Mouse (Mus musculus) liver, embryonic 15.5 days (tissue): Measurements from ENCODE around the gene Myrf. TPM values are rescaled to one million over a fixed set of nuclear protein-coding genes. Genes with fewer than 3 reads are reported as not detected.

Experiments
- ATAC-seq: fragments of 200-750 bp; cut with Nextera tagmentation; 2 replicates; pipeline ENCODE4 v1.8.0; 2017; ENCODE audit warnings: moderate number of reproducible peaks, mild to moderate bottlenecking, moderate library complexity; ENCODE audit not compliant: insufficient read depth
- H3K27ac ChIP-seq: fragments of 300-500 bp; sonication (generic); replicated peaks from 2 replicates; pipeline ENCODE4 v1.5.1; 2015; ENCODE audit warnings: mild to moderate bottlenecking, inconsistent platforms
- H3K27me3 ChIP-seq: fragments of 300-500 bp; sonication (generic); 2 replicates; pipeline ENCODE4 v1.6.1; 2015; ENCODE audit warnings: mild to moderate bottlenecking, inconsistent platforms
- H3K36me3 ChIP-seq: fragments of 300-500 bp; sonication (generic); replicated peaks from 2 replicates; pipeline ENCODE4 v1.6.1; 2015; ENCODE audit warnings: moderate library complexity, mild to moderate bottlenecking, inconsistent platforms
- H3K4me1 ChIP-seq: fragments of 300-500 bp; sonication (generic); replicated peaks from 2 replicates; pipeline ENCODE4 v1.6.1; 2015; ENCODE audit warnings: inconsistent platforms
- H3K4me2 ChIP-seq: fragments of 300-500 bp; sonication (generic); 2 replicates; pipeline ENCODE4 v1.6.1; 2015; ENCODE audit warnings: moderate library complexity, mild to moderate bottlenecking, inconsistent platforms
- H3K4me3 ChIP-seq: fragments of 300-500 bp; sonication (generic); replicated peaks from 2 replicates; pipeline ENCODE4 v1.5.1; 2015; ENCODE audit warnings: mild to moderate bottlenecking, inconsistent platforms
- H3K9ac ChIP-seq: fragments of 300-500 bp; sonication (generic); 2 replicates; pipeline ENCODE4 v1.6.1; 2015; ENCODE audit warnings: moderate library complexity, mild to moderate bottlenecking, inconsistent platforms
- H3K9me3 ChIP-seq: fragments of 300-500 bp; sonication (generic); replicated peaks from 2 replicates; pipeline ENCODE4 v1.6.1; 2016; ENCODE audit warnings: inconsistent platforms
- WGBS: fragments of 180-500 bp; shearing (Covaris S2); methylation state at CpG from one replicate; pipeline ENCODE4 v1.1.7; 2015; ENCODE audit warnings: mixed read lengths; ENCODE audit not compliant: insufficient replicate concordance; 5-methylcytosine and 5-hydroxymethylcytosine counted together
- polyA plus RNA-seq: library from polyadenylated mRNA; unstranded; fragments of >200 nt; fragmentation: Nextera tagmentation; extraction: Ambion mirVana; gene quantifications from 2 replicates; pipeline ENCODE4 v1.2.1, GENCODE M21; 2015

Gene Myrf
- polyA plus RNA-seq, 1 experiment from 2014 or later, result 2.6 TPM

GRCm38 (mm10) chr19:10247165-10247564 is 6.6 kb upstream of the Myrf start:
- H3K9me3 ChIP-seq, result no peaks in the 10 kb centered on the region
- no peak overlapping the region for H3K4me2 ChIP-seq
- no peaks in the 10 kb centered on the region for H3K4me1 ChIP-seq
- no peaks in the 10 kb centered on the region for H3K36me3 ChIP-seq
- 0 out of 2 replicates have a peak, but pooled peaks cover 6% of the 10 kb centered on the region for H3K27me3 ChIP-seq
- H3K4me3 ChIP-seq, result no peak overlapping the region
- H3K27ac ChIP-seq, result no peak overlapping the region
- no peak overlapping the region for H3K9ac ChIP-seq
- WGBS, result 16% methylated on average over 6 of the region's 6 CpGs
- no peak for ATAC-seq

GRCm38 (mm10) chr19:10244183-10244582 is 3.6 kb upstream of the Myrf start:
- WGBS, result 12% methylated on average over 3 of the region's 3 CpGs
- Histone ChIP-seq H3K4me2 (no peak overlapping the region), H3K27ac (no peak overlapping the region), H3K4me3 (no peak overlapping the region), H3K9me3 (no peaks in the 10 kb centered on the region), H3K27me3 (peaks cover 26% of the 10 kb centered on the region), H3K9ac (no peak overlapping the region), H3K4me1 (peaks cover 18% of the 10 kb centered on the region), H3K36me3 (no peaks in the 10 kb centered on the region)
- ATAC-seq, result no peak

- Histone ChIP-seq H3K27ac (no peak overlapping the region), H3K4me1 (peaks cover 28% of the 10 kb centered on the region), H3K27me3 (peaks cover 26% of the 10 kb centered on the region), H3K4me3 (no peak overlapping the region), H3K4me2 (no peak overlapping the region), H3K36me3 (no peaks in the 10 kb centered on the region), H3K9ac (no peak overlapping the region), H3K9me3 (no peaks in the 10 kb centered on the region)
- ATAC-seq, result no peak
- WGBS, result 22% methylated on average over 8 of the region's 8 CpGs
Measured at GRCm38 (mm10) chr19:10242916-10243315, 2.4 kb upstream of the Myrf start.

GRCm38 (mm10) chr19:10239975-10240653 is 434 bp downstream of the Myrf start:
- Histone ChIP-seq H3K27ac (no peak overlapping the region), H3K36me3 (no peaks in the 10 kb centered on the region), H3K27me3 (peaks cover 23% of the 10 kb centered on the region), H3K4me1 (peaks cover 41% of the 10 kb centered on the region), H3K4me3 (peak overlapping the region; percentile 55), H3K9me3 (no peaks in the 10 kb centered on the region), H3K4me2 (peak overlapping the region; percentile 81), H3K9ac (peak overlapping the region; percentile 53; the same call in 1 of the 2 replicates)
- 2% methylated on average over 26 of the region's 26 CpGs for WGBS
- ATAC-seq, result no peak

GRCm38 (mm10) chr19:10239419-10239818 is 1.1 kb downstream of the Myrf start:
- Histone ChIP-seq H3K4me2 (peak overlapping the region; percentile 81), H3K9ac (no peak overlapping the region), H3K27ac (no peak overlapping the region), H3K27me3 (peaks cover 23% of the 10 kb centered on the region), H3K4me1 (peaks cover 47% of the 10 kb centered on the region), H3K36me3 (no peaks in the 10 kb centered on the region), H3K4me3 (peak overlapping the region; percentile 55), H3K9me3 (no peaks in the 10 kb centered on the region)
- ATAC-seq, result no peak
- WGBS, result 25% methylated on average over 2 of the region's 2 CpGs

GRCm38 (mm10) chr19:10238477-10238876 is 2.1 kb downstream of the Myrf start:
- Histone ChIP-seq H3K4me3 (no peak overlapping the region; the same call in 1 of the 2 replicates), H3K36me3 (no peaks in the 10 kb centered on the region), H3K9ac (no peak overlapping the region), H3K4me2 (peak overlapping the region; percentile 81), H3K27me3 (peaks cover 23% of the 10 kb centered on the region), H3K9me3 (no peaks in the 10 kb centered on the region), H3K4me1 (peaks cover 47% of the 10 kb centered on the region), H3K27ac (no peak overlapping the region)
- no peak for ATAC-seq
- WGBS, result 11% methylated on average over 3 of the region's 3 CpGs

GRCm38 (mm10) chr19:10235784-10236565 is 4.6 kb downstream of the Myrf start:
- 36% methylated on average over 9 of the region's 9 CpGs for WGBS
- no peak overlapping the region for H3K4me3 ChIP-seq
- peak overlapping the region; percentile 59 for H3K27ac ChIP-seq
- H3K27me3 ChIP-seq, result peaks cover 21% of the 10 kb centered on the region
- peaks cover 47% of the 10 kb centered on the region for H3K4me1 ChIP-seq
- ATAC-seq, result peak; percentile 70
- peak overlapping the region; percentile 23; the same call in 1 of the 2 replicates for H3K4me2 ChIP-seq
- no peak overlapping the region for H3K9ac ChIP-seq
- H3K9me3 ChIP-seq, result no peaks in the 10 kb centered on the region
- no peaks in the 10 kb centered on the region for H3K36me3 ChIP-seq

- Histone ChIP-seq H3K27me3 (peaks cover 2% of the 10 kb centered on the region; the same call in 1 of the 2 replicates), H3K4me2 (no peak overlapping the region), H3K36me3 (no peaks in the 10 kb centered on the region), H3K9ac (no peak overlapping the region), H3K4me3 (no peak overlapping the region), H3K4me1 (peaks cover 16% of the 10 kb centered on the region), H3K27ac (no peak overlapping the region), H3K9me3 (no peaks in the 10 kb centered on the region)
- WGBS, result 41% methylated on average over 9 of the region's 9 CpGs
- ATAC-seq, result no peak
Measured at GRCm38 (mm10) chr19:10232327-10233017, 8.1 kb downstream of the Myrf start.

GRCm38 (mm10) chr19:10231871-10232270 is 8.7 kb downstream of the Myrf start:
- H3K4me2 ChIP-seq, result no peak overlapping the region
- H3K4me3 ChIP-seq, result no peak overlapping the region
- H3K27me3 ChIP-seq, result peaks cover 2% of the 10 kb centered on the region; the same call in 1 of the 2 replicates
- 28% methylated on average over 5 of the region's 5 CpGs for WGBS
- no peaks in the 10 kb centered on the region for H3K36me3 ChIP-seq
- no peaks in the 10 kb centered on the region for H3K9me3 ChIP-seq
- no peak overlapping the region for H3K27ac ChIP-seq
- peaks cover 13% of the 10 kb centered on the region for H3K4me1 ChIP-seq
- no peak overlapping the region for H3K9ac ChIP-seq
- ATAC-seq, result no peak

GRCm38 (mm10) chr19:10231016-10231415 is 9.5 kb downstream of the Myrf start:
- H3K9me3 ChIP-seq, result no peaks in the 10 kb centered on the region
- H3K27ac ChIP-seq, result no peak overlapping the region
- H3K36me3 ChIP-seq, result no peaks in the 10 kb centered on the region
- no peak overlapping the region for H3K4me3 ChIP-seq
- peaks cover 17% of the 10 kb centered on the region for H3K4me1 ChIP-seq
- H3K27me3 ChIP-seq, result peaks cover 2% of the 10 kb centered on the region; the same call in 1 of the 2 replicates
- 44% methylated on average over 7 of the region's 7 CpGs for WGBS
- no peak overlapping the region for H3K4me2 ChIP-seq
- no peak overlapping the region for H3K9ac ChIP-seq
- ATAC-seq, result no peak

- no peak for ATAC-seq
- Histone ChIP-seq H3K27ac (no peak overlapping the region; the same call in 1 of the 2 replicates), H3K4me2 (no peak overlapping the region), H3K4me1 (peaks cover 22% of the 10 kb centered on the region), H3K9ac (no peak overlapping the region), H3K4me3 (no peak overlapping the region), H3K36me3 (no peaks in the 10 kb centered on the region), H3K27me3 (0 out of 2 replicates have a peak, but pooled peaks cover 2% of the 10 kb centered on the region), H3K9me3 (no peaks in the 10 kb centered on the region)
- 59% methylated on average over 4 of the region's 4 CpGs for WGBS
Measured at GRCm38 (mm10) chr19:10225767-10226166, 14.8 kb downstream of the Myrf start.
